Mouse (Mus musculus): ENCODE data around the gene Tshz2. TPM values are rescaled to one million over a fixed set of nuclear protein-coding genes. Genes with fewer than 3 reads are reported as not detected.

Gene Tshz2
- polyA plus RNA-seq, 1 experiment from 2014 or later = 12.0 TPM

DNA sequence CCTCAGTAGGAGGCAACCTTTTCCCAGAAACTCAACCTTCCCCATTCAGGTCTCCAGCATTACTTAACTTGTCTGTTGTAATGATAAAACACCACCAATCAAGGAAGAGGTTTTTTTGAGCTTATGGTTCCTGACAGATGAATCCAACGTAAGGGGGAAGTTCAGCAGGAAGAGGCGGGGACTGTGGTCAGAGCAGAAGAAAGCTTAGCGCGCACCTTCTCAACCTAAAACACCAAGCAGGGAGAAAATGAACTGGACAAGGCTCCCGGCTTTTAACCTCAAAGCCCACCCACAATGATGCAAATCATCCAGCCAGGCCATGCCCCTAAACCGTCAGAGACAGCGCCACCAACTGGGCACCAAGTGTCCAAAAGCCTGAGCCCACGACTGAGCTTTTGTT, 399.1 kb downstream of the Tshz2 start:
- Histone ChIP-seq H3K9ac (replicated peaks; ENCODE audit: low read depth, low read length) (no peak overlapping the region), H3K9me3 (ENCODE audit: control insufficient read depth, low read length) (no peaks in the 10 kb centered on the region), H3K4me1 (replicated peaks; ENCODE audit: control insufficient read depth, insufficient read depth, low read length) (peaks cover 9% of the 10 kb centered on the region), H3K4me3 (replicated peaks; ENCODE audit: low read length) (no peak overlapping the region), H3K27me3 (replicated peaks; ENCODE audit: control insufficient read depth, insufficient read depth, low read length) (peaks cover 25% of the 10 kb centered on the region), H3K27ac (ENCODE audit: low read length) (no peak overlapping the region), H3K36me3 (ENCODE audit: control insufficient read depth, insufficient read depth) (no peaks in the 10 kb centered on the region), H3K4me2 (ENCODE audit: low read length) (no peak overlapping the region)
- no peak for ATAC-seq
- WGBS = 74% methylated on average over 8 of the region's 8 CpGs

DNA sequence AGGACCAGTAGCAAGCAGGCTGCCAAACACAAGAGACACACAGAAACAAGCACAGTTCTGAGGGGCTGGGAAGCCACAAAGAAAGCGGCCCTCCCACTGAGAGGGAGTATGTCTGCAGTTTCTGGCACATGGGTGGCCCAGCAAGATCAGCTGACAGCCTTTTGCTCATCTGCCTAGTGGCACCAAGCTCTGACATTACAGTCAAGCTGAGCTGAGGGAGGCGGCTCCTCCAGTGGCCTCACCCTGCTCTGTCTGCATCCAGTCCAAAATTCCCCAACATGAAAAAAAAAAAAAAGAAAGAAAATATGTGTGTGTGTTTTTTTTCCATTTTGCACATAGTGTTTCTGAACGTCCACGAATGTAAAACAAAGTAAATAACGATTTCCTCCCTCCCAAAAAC, 400.4 kb downstream of the Tshz2 start:
- H3K4me3 ChIP-seq (replicated peaks; ENCODE audit: low read length) = no peak overlapping the region
- no peak overlapping the region for H3K9ac ChIP-seq (replicated peaks; ENCODE audit: low read depth, low read length)
- peaks cover 28% of the 10 kb centered on the region for H3K27me3 ChIP-seq (replicated peaks; ENCODE audit: control insufficient read depth, insufficient read depth, low read length)
- H3K4me1 ChIP-seq (replicated peaks; ENCODE audit: control insufficient read depth, insufficient read depth, low read length) = peaks cover 16% of the 10 kb centered on the region
- no peak overlapping the region for H3K4me2 ChIP-seq (ENCODE audit: low read length)
- H3K36me3 ChIP-seq (ENCODE audit: control insufficient read depth, insufficient read depth) = no peaks in the 10 kb centered on the region
- H3K9me3 ChIP-seq (ENCODE audit: control insufficient read depth, low read length) = no peaks in the 10 kb centered on the region
- WGBS = 74% methylated on average over 5 of the region's 5 CpGs
- no peak overlapping the region for H3K27ac ChIP-seq (ENCODE audit: low read length)
- ATAC-seq = no peak

DNA sequence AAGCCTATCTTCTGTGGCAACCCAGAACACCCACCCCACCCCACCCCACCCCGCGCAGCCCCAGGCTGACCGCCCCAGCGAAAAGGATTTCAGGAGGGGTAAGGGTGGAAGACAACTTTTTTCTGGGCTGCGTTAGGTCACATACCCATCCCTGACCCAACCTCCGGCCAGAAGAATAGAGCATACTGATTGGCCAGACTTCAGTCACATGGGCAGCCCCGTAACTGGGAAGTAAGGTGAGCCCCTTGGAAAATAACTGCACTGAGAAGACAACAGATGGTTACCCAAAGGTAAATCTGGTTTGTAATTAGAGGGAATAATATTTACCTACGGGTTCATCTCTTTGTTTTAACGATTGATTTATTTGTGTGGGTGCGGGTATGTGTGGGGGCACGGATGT, 402.0 kb downstream of the Tshz2 start:
- Histone ChIP-seq H3K9me3 (ENCODE audit: control insufficient read depth, low read length) (no peaks in the 10 kb centered on the region), H3K27ac (ENCODE audit: low read length) (no peak overlapping the region), H3K4me3 (replicated peaks; ENCODE audit: low read length) (no peak overlapping the region), H3K27me3 (replicated peaks; ENCODE audit: control insufficient read depth, insufficient read depth, low read length) (peaks cover 36% of the 10 kb centered on the region), H3K4me2 (ENCODE audit: low read length) (no peak overlapping the region), H3K4me1 (replicated peaks; ENCODE audit: control insufficient read depth, insufficient read depth, low read length) (peaks cover 16% of the 10 kb centered on the region), H3K9ac (replicated peaks; ENCODE audit: low read depth, low read length) (no peak overlapping the region), H3K36me3 (ENCODE audit: control insufficient read depth, insufficient read depth) (no peaks in the 10 kb centered on the region)
- ATAC-seq = no peak
- 95% methylated on average over 11 of the region's 11 CpGs for WGBS

DNA sequence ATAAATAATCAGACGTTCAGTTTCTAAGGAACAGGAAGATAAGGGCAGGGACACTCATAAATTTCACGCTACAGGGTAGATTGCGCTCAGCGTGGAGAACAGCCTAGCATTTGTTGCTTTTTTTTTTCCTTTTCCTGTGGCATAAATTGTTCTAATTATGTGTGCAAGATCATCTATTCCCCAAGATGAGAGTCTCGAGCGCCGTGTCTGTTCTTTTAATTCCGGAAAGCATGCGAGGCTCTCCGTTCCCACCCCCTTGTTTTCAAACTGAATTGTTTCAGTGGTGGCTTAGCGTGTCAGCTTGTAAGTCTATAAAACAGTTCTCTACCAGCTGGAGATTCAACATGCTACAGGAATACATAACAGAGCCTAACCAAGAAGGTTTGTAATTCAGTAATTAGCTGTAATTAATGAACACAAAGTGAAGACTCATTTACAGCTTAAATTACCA, 404.0 kb downstream of the Tshz2 start:
- no peak overlapping the region for H3K27ac ChIP-seq (ENCODE audit: low read length)
- H3K4me2 ChIP-seq (ENCODE audit: low read length) = peak overlapping the region; percentile 22; the same call in 1 of the 2 replicates
- peak; percentile 79 for ATAC-seq

DNA sequence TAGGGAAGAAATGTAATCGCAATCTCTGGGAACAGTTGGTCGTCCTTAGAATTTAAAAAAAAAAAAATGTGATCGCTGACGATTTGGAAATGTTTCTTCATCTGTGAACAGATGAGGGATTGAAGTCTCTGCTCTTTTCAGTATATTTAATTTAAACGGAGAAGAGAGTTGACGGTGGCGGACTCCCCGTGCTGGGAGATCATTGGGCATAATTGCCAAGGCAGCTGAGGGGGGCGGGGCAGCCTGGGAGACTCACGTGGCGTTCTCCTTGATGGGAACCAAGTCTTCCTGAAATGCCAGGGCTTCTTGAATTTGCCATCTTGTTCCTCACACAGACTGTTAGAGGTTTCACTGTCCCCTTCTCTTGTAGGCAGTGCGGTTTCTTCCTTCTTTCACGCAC, 404.5 kb downstream of the Tshz2 start:
- H3K4me3 ChIP-seq (replicated peaks; ENCODE audit: low read length) = no peak overlapping the region
- H3K4me2 ChIP-seq (ENCODE audit: low read length) = peak overlapping the region; percentile 33
- WGBS = 20% methylated on average over 13 of the region's 13 CpGs
- H3K4me1 ChIP-seq (replicated peaks; ENCODE audit: control insufficient read depth, insufficient read depth, low read length) = peaks cover 17% of the 10 kb centered on the region
- no peaks in the 10 kb centered on the region for H3K36me3 ChIP-seq (ENCODE audit: control insufficient read depth, insufficient read depth)
- H3K27me3 ChIP-seq (replicated peaks; ENCODE audit: control insufficient read depth, insufficient read depth, low read length) = peaks cover 48% of the 10 kb centered on the region
- H3K27ac ChIP-seq (ENCODE audit: low read length) = no peak overlapping the region; the same call in 1 of the 2 replicates
- ATAC-seq = peak; percentile 62
- H3K9me3 ChIP-seq (ENCODE audit: control insufficient read depth, low read length) = no peaks in the 10 kb centered on the region
- H3K9ac ChIP-seq (replicated peaks; ENCODE audit: low read depth, low read length) = no peak overlapping the region

More for the DNA sequence above, 404.0 kb downstream of the Tshz2 start:
- WGBS = 9% methylated on average over 11 of the region's 11 CpGs
- H3K4me1 ChIP-seq (replicated peaks; ENCODE audit: control insufficient read depth, insufficient read depth, low read length) = peaks cover 17% of the 10 kb centered on the region
- H3K36me3 ChIP-seq (ENCODE audit: control insufficient read depth, insufficient read depth) = no peaks in the 10 kb centered on the region
- no peak overlapping the region for H3K9ac ChIP-seq (replicated peaks; ENCODE audit: low read depth, low read length)
- peak overlapping the region; percentile 4; the same call in 1 of the 2 replicates for H3K4me3 ChIP-seq (replicated peaks; ENCODE audit: low read length)
- no peaks in the 10 kb centered on the region for H3K9me3 ChIP-seq (ENCODE audit: control insufficient read depth, low read length)
- H3K27me3 ChIP-seq (replicated peaks; ENCODE audit: control insufficient read depth, insufficient read depth, low read length) = peaks cover 46% of the 10 kb centered on the region

DNA sequence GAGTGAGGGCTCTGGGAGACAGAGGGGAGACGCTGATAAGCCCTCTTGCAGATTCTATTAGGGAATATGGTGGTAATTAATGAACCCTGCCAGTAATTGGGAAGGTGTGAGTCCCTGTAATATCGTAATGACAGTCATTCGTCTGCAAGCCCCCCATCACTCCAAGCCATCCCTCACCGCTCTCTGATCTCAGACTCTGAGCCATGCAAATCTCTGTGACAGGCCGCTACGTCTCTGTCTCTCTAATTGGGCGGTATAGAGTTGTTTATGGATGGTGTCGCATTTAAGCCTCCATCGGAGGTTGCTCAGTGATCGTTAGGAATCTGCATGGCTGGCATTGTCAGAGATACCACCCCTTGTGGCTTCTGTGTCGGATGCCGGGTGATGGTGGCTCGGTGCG, 407.0 kb downstream of the Tshz2 start:
- WGBS = 38% methylated on average over 14 of the region's 14 CpGs
- H3K27me3 ChIP-seq (replicated peaks; ENCODE audit: control insufficient read depth, insufficient read depth, low read length) = peaks cover 46% of the 10 kb centered on the region
- H3K4me2 ChIP-seq (ENCODE audit: low read length) = no peak overlapping the region
- H3K9me3 ChIP-seq (ENCODE audit: control insufficient read depth, low read length) = no peaks in the 10 kb centered on the region
- no peak overlapping the region for H3K27ac ChIP-seq (ENCODE audit: low read length)
- H3K36me3 ChIP-seq (ENCODE audit: control insufficient read depth, insufficient read depth) = no peaks in the 10 kb centered on the region
- H3K4me1 ChIP-seq (replicated peaks; ENCODE audit: control insufficient read depth, insufficient read depth, low read length) = peaks cover 17% of the 10 kb centered on the region
- H3K9ac ChIP-seq (replicated peaks; ENCODE audit: low read depth, low read length) = no peak overlapping the region
- ATAC-seq = no peak
- no peak overlapping the region for H3K4me3 ChIP-seq (replicated peaks; ENCODE audit: low read length)

DNA sequence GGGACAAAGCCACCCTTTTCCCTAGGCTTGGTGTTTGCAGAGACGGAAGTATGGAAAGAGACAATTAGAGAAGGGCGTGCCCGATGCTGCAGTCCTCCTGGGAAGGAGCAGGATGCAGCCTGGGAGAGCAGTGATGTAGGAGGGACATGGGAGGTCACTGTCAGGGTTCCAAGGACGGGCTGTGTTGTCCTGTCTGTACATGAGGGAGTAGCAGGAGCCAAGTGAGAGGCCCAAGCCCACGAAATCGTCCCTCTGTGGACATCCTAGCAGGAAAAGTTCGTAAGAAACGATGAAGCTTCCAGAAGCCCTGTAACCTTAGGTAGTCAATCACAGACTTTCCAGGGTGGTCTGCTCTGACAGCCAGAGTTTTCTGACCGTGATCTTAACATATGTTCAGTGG, 408.3 kb downstream of the Tshz2 start:
- H3K27ac ChIP-seq (ENCODE audit: low read length) = no peak overlapping the region
- no peak overlapping the region for H3K4me2 ChIP-seq (ENCODE audit: low read length)
- no peaks in the 10 kb centered on the region for H3K36me3 ChIP-seq (ENCODE audit: control insufficient read depth, insufficient read depth)
- 76% methylated on average over 9 of the region's 9 CpGs for WGBS
- no peaks in the 10 kb centered on the region for H3K9me3 ChIP-seq (ENCODE audit: control insufficient read depth, low read length)
- peaks cover 16% of the 10 kb centered on the region for H3K4me1 ChIP-seq (replicated peaks; ENCODE audit: control insufficient read depth, insufficient read depth, low read length)
- no peak for ATAC-seq
- no peak overlapping the region for H3K9ac ChIP-seq (replicated peaks; ENCODE audit: low read depth, low read length)
- no peak overlapping the region for H3K4me3 ChIP-seq (replicated peaks; ENCODE audit: low read length)
- peaks cover 40% of the 10 kb centered on the region for H3K27me3 ChIP-seq (replicated peaks; ENCODE audit: control insufficient read depth, insufficient read depth, low read length)

DNA sequence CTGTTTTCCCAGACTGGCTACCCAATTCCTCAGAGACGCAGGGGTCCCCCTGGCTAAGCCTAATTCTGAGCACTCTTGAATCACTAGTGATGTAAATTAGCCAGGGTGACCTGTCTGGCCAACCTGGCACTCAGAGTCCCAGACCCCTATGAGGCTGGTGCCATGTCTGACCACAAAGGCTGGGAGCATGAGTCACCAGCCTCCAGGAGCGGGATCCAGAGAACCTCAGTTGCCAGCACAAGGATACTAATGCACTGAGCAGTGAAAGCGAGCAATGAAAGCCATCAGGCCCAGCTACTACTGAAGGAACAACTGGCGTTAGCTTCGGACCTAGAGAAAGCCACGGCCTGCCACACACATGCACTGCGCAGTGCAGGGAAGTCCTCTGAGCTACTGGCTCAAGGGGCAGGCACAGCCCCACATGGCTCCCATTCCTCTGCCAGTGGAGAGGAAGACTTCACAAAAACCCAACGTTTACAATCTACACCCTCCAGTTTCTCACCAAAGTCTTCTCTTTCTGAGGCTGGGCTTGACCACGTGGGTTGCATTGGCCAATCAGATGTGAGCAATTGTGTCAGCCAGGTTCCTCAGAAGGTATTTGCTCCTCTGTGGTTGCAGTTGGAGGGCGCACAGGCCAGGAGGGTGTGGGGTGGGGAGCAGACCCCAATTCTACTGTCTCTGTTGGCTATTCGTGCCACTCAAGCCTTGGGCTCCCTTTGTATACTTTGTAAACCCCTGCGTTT, 409.8 kb downstream of the Tshz2 start:
- Histone ChIP-seq H3K9me3 (ENCODE audit: control insufficient read depth, low read length) (0 out of 2 replicates have a peak, but pooled peaks cover 3% of the 10 kb centered on the region), H3K27me3 (replicated peaks; ENCODE audit: control insufficient read depth, insufficient read depth, low read length) (peaks cover 37% of the 10 kb centered on the region)
- no peak for ATAC-seq

DNA sequence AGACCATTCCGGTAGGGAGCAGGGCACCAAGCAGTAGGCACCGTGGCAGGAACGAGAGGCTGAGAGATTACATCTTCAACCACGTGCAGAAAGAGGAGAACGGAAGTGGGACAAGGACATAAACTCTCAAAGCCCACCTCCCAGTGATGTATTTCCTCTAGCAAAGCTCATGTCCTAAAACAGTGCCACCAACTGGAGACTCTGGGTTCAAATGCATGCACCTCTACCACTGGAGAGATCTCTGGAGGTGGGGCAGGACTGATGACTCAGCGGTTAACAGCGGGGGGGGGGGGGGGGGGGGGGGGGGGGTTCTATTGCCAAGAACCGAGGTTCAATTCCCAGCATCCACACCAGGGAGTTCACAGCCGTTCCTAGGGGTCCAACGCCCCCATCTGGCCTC, 410.5 kb downstream of the Tshz2 start:
- Histone ChIP-seq H3K4me1 (replicated peaks; ENCODE audit: control insufficient read depth, insufficient read depth, low read length) (0 out of 2 replicates have a peak, but pooled peaks cover 2% of the 10 kb centered on the region), H3K36me3 (ENCODE audit: control insufficient read depth, insufficient read depth) (no peaks in the 10 kb centered on the region), H3K27me3 (replicated peaks; ENCODE audit: control insufficient read depth, insufficient read depth, low read length) (peaks cover 34% of the 10 kb centered on the region), H3K4me3 (replicated peaks; ENCODE audit: low read length) (no peak overlapping the region), H3K27ac (ENCODE audit: low read length) (no peak overlapping the region), H3K9ac (replicated peaks; ENCODE audit: low read depth, low read length) (no peak overlapping the region), H3K4me2 (ENCODE audit: low read length) (no peak overlapping the region), H3K9me3 (ENCODE audit: control insufficient read depth, low read length) (0 out of 2 replicates have a peak, but pooled peaks cover 3% of the 10 kb centered on the region)
- no peak for ATAC-seq
- 88% methylated on average over 8 of the region's 10 CpGs for WGBS

More for the DNA sequence above, 409.8 kb downstream of the Tshz2 start:
- H3K9ac ChIP-seq (replicated peaks; ENCODE audit: low read depth, low read length) = no peak overlapping the region
- no peak overlapping the region for H3K4me3 ChIP-seq (replicated peaks; ENCODE audit: low read length)
- no peaks in the 10 kb centered on the region for H3K36me3 ChIP-seq (ENCODE audit: control insufficient read depth, insufficient read depth)
- no peak overlapping the region for H3K27ac ChIP-seq (ENCODE audit: low read length)
- 81% methylated on average over 12 of the region's 12 CpGs for WGBS
- H3K4me1 ChIP-seq (replicated peaks; ENCODE audit: control insufficient read depth, insufficient read depth, low read length) = peaks cover 4% of the 10 kb centered on the region
- H3K4me2 ChIP-seq (ENCODE audit: low read length) = no peak overlapping the region
